Mouse (Mus musculus) testis, postnatal 14 days (tissue): Measurements from ENCODE around the gene Stmn1.
"Not testable (repeated sequence)": the region's sequence is repeated elsewhere in the genome, so short reads cannot be mapped to it uniquely, and the experiment has no call there.

Experiments
- DNase-seq: peaks from one replicate; pipeline ENCODE4 v3.0.0; 2021; ENCODE audit warnings: low spot score

Stmn1 gene

GRCm38 (mm10) chr4:134485151-134485900 is 17.2 kb downstream of the Stmn1 start:
- DNase-seq, result no peak

GRCm38 (mm10) chr4:134488211-134488610 is 20.1 kb downstream of the Stmn1 start:
- DNase-seq, result no peak

- no peak for DNase-seq
Measured at GRCm38 (mm10) chr4:134489986-134490665, 22.0 kb downstream of the Stmn1 start.

GRCm38 (mm10) chr4:134491716-134492115 is 23.6 kb downstream of the Stmn1 start:
- no peak for DNase-seq

GRCm38 (mm10) chr4:134494161-134494560 is 26.0 kb downstream of the Stmn1 start:
- DNase-seq, result not testable (repeated sequence)

GRCm38 (mm10) chr4:134494780-134495545 is 26.8 kb downstream of the Stmn1 start:
- DNase-seq, result peak; percentile 71

- DNase-seq, result no peak
Measured at GRCm38 (mm10) chr4:134495546-134495923, 27.4 kb downstream of the Stmn1 start.

GRCm38 (mm10) chr4:134496595-134497210 is 28.6 kb downstream of the Stmn1 start, which contains the start of gene Paqr7:
TSS of gene Paqr7 (plus strand) at chr4:134496697.
- peak; percentile 78 for DNase-seq

- no peak for DNase-seq
Measured at GRCm38 (mm10) chr4:134497223-134497622, 29.1 kb downstream of the Stmn1 start.

GRCm38 (mm10) chr4:134497986-134498731 is 30.0 kb downstream of the Stmn1 start:
- DNase-seq, result no peak

GRCm38 (mm10) chr4:134498983-134499382 is 30.9 kb downstream of the Stmn1 start:
- DNase-seq, result not testable (repeated sequence)

GRCm38 (mm10) chr4:134501095-134501494 is 33.0 kb downstream of the Stmn1 start:
- DNase-seq, result no peak

GRCm38 (mm10) chr4:134503686-134504357 is 35.7 kb downstream of the Stmn1 start:
- DNase-seq, result no peak

GRCm38 (mm10) chr4:134505303-134505789 is 37.2 kb downstream of the Stmn1 start:
- DNase-seq, result no peak

- no peak for DNase-seq
Measured at GRCm38 (mm10) chr4:134505966-134506594, 38.0 kb downstream of the Stmn1 start.

- DNase-seq, result no peak
Measured at GRCm38 (mm10) chr4:134506713-134507112, 38.6 kb downstream of the Stmn1 start.

GRCm38 (mm10) chr4:134510396-134510795 is 42.3 kb downstream of the Stmn1 start:
- no peak for DNase-seq

GRCm38 (mm10) chr4:134510845-134511411 is 42.8 kb downstream of the Stmn1 start, which contains the start of gene Aunip:
TSS of gene Aunip (plus strand) at chr4:134510999.
- peak; percentile 92 for DNase-seq

GRCm38 (mm10) chr4:134511730-134512129 is 43.6 kb downstream of the Stmn1 start:
- no peak for DNase-seq

GRCm38 (mm10) chr4:134512798-134513197 is 44.7 kb downstream of the Stmn1 start:
- peak; percentile 79 for DNase-seq
